Mouse (Mus musculus) hindbrain, embryonic 14.5 days (tissue): ENCODE results near the gene Fgfr2. TPM values are rescaled to one million over a fixed set of nuclear protein-coding genes. Genes with fewer than 3 reads are reported as not detected.

Source experiments
- ATAC-seq: fragments of 200-750 bp; cut with Nextera tagmentation; 2 replicates; pipeline ENCODE4 v1.8.0; 2017; ENCODE audit warnings: moderate number of reproducible peaks, mild to moderate bottlenecking, moderate TSS enrichment, moderate library complexity; ENCODE audit not compliant: low FRiP score
- DNase-seq: peaks from one replicate; pipeline ENCODE4 v3.0.0-alpha.2; 2015; ENCODE audit warnings: low spot score
- H3K27ac ChIP-seq: fragments of 300-500 bp; sonication (generic); 2 replicates; pipeline ENCODE4 v1.5.1; 2014; ENCODE audit warnings: mild to moderate bottlenecking, moderate library complexity
- H3K27me3 ChIP-seq: fragments of 300-500 bp; sonication (generic); 2 replicates; pipeline ENCODE4 v1.6.1; 2014; ENCODE audit warnings: mild to moderate bottlenecking, low read length, mixed read lengths; ENCODE audit not compliant: control insufficient read depth, insufficient read depth
- H3K36me3 ChIP-seq: fragments of 300-500 bp; sonication (generic); replicated peaks from 2 replicates; pipeline ENCODE4 v1.6.1; 2014; ENCODE audit not compliant: control insufficient read depth, insufficient read depth
- H3K4me1 ChIP-seq: fragments of 300-500 bp; sonication (generic); replicated peaks from 2 replicates; pipeline ENCODE4 v1.6.1; 2014; ENCODE audit warnings: antibody characterized with exemption, low read length, mixed read lengths; ENCODE audit not compliant: control insufficient read depth, insufficient read depth
- H3K4me2 ChIP-seq: fragments of 300-500 bp; sonication (generic); replicated peaks from 2 replicates; pipeline ENCODE4 v1.6.1; 2014; ENCODE audit warnings: mild to moderate bottlenecking, moderate library complexity
- H3K4me3 ChIP-seq: fragments of 300-500 bp; sonication (generic); replicated peaks from 2 replicates; pipeline ENCODE4 v1.5.1; 2014; ENCODE audit warnings: mild to moderate bottlenecking, low read length
- H3K9ac ChIP-seq: fragments of 300-500 bp; sonication (generic); 2 replicates; pipeline ENCODE4 v1.6.1; 2014
- H3K9me3 ChIP-seq: fragments of 300-500 bp; sonication (generic); 2 replicates; pipeline ENCODE4 v1.6.1; 2016; ENCODE audit warnings: low read length; ENCODE audit not compliant: control insufficient read depth
- WGBS: fragments of 180-500 bp; shearing (Covaris S2); extraction: QIAGEN DNeasy Blood & Tissue Kit; methylation state at CpG from one replicate; pipeline ENCODE4 v1.1.7; 2014; 5-methylcytosine and 5-hydroxymethylcytosine counted together
- polyA plus RNA-seq: library from polyadenylated mRNA; unstranded; fragments of >200 nt; fragmentation: Nextera tagmentation; extraction: Ambion mirVana; gene quantifications from 2 replicates; pipeline ENCODE4 v1.2.1, GENCODE M21; 2014

The Fgfr2 gene
- polyA plus RNA-seq, 1 experiment from 2014 or later: 43.5 TPM

GRCm38 (mm10) chr7:133155621-133156020 lies 32.5 kb upstream of the Fgfr2 start:
- DNase-seq (no peak), ATAC-seq (no peak)
- no peak overlapping the region for H3K9ac ChIP-seq
- H3K27me3 ChIP-seq: no peaks in the 10 kb centered on the region
- WGBS: 59% methylated on average over 12 of the region's 12 CpGs
- H3K36me3 ChIP-seq: no peaks in the 10 kb centered on the region
- no peak overlapping the region for H3K4me3 ChIP-seq
- H3K9me3 ChIP-seq: no peaks in the 10 kb centered on the region
- no peaks in the 10 kb centered on the region for H3K4me1 ChIP-seq
- no peak overlapping the region for H3K4me2 ChIP-seq
- no peak overlapping the region for H3K27ac ChIP-seq

- no peak overlapping the region for H3K4me3 ChIP-seq
- ATAC-seq (no peak), DNase-seq (no peak)
- no peak overlapping the region for H3K4me2 ChIP-seq
- H3K27me3 ChIP-seq: no peaks in the 10 kb centered on the region
- H3K36me3 ChIP-seq: no peaks in the 10 kb centered on the region
- H3K9ac ChIP-seq: no peak overlapping the region
- no peaks in the 10 kb centered on the region for H3K4me1 ChIP-seq
- no peaks in the 10 kb centered on the region for H3K9me3 ChIP-seq
- no peak overlapping the region for H3K27ac ChIP-seq
- 75% methylated on average over 6 of the region's 6 CpGs for WGBS
These were observed 31.7 kb upstream of the Fgfr2 start for GRCm38 (mm10) chr7:133154846-133155245.

GRCm38 (mm10) chr7:133139689-133140336 lies 16.7 kb upstream of the Fgfr2 start:
- ATAC-seq (no peak), DNase-seq (no peak)
- H3K36me3 ChIP-seq: no peaks in the 10 kb centered on the region
- H3K4me2 ChIP-seq: no peak overlapping the region
- no peaks in the 10 kb centered on the region for H3K9me3 ChIP-seq
- H3K9ac ChIP-seq: no peak overlapping the region
- no peak overlapping the region for H3K27ac ChIP-seq
- 87% methylated on average over 8 of the region's 8 CpGs for WGBS
- H3K4me1 ChIP-seq: no peaks in the 10 kb centered on the region
- H3K4me3 ChIP-seq: no peak overlapping the region
- H3K27me3 ChIP-seq: no peaks in the 10 kb centered on the region

GRCm38 (mm10) chr7:133133552-133133951 lies 10.4 kb upstream of the Fgfr2 start:
- ATAC-seq (no peak), DNase-seq (no peak)
- Histone ChIP-seq H3K9ac (no peak overlapping the region), H3K36me3 (no peaks in the 10 kb centered on the region), H3K4me3 (no peak overlapping the region), H3K27ac (no peak overlapping the region), H3K9me3 (no peaks in the 10 kb centered on the region), H3K27me3 (no peaks in the 10 kb centered on the region), H3K4me2 (no peak overlapping the region), H3K4me1 (no peaks in the 10 kb centered on the region)
- 72% methylated on average over 5 of the region's 5 CpGs for WGBS

GRCm38 (mm10) chr7:133132702-133133101 lies 9.6 kb upstream of the Fgfr2 start:
- no peak for ATAC-seq
- Histone ChIP-seq H3K36me3 (no peaks in the 10 kb centered on the region), H3K4me2 (no peak overlapping the region), H3K27ac (no peak overlapping the region), H3K9ac (no peak overlapping the region), H3K27me3 (no peaks in the 10 kb centered on the region), H3K9me3 (no peaks in the 10 kb centered on the region), H3K4me1 (no peaks in the 10 kb centered on the region), H3K4me3 (no peak overlapping the region)
- WGBS: 92% methylated on average over 5 of the region's 5 CpGs
- no peak for DNase-seq

GRCm38 (mm10) chr7:133124701-133125485 lies 1.7 kb upstream of the Fgfr2 start:
- Histone ChIP-seq H3K4me1 (peaks cover 15% of the 10 kb centered on the region), H3K36me3 (no peaks in the 10 kb centered on the region), H3K9ac (peak overlapping the region; percentile 97), H3K4me3 (peak overlapping the region; percentile 94), H3K9me3 (no peaks in the 10 kb centered on the region), H3K4me2 (peak overlapping the region; percentile 100), H3K27me3 (peaks cover 11% of the 10 kb centered on the region; the same call in 1 of the 2 replicates), H3K27ac (peak overlapping the region; percentile 97; the same call in 1 of the 2 replicates)
- 7% methylated on average over 34 of the region's 34 CpGs for WGBS
- DNase-seq: no peak
- ATAC-seq: no peak

GRCm38 (mm10) chr7:133123999-133124700 lies 1.0 kb upstream of the Fgfr2 start, which contains the start of gene Ctbp2:
Gene Ctbp2, minus strand, starts transcription at chr7:133124354.
- WGBS: under 1% methylated on average over 54 of the region's 59 CpGs

GRCm38 (mm10) chr7:133122379-133123243 lies 539 bp downstream of the Fgfr2 start:
- Histone ChIP-seq H3K36me3 (no peaks in the 10 kb centered on the region), H3K4me2 (peak overlapping the region; percentile 100), H3K9ac (peak overlapping the region; percentile 97), H3K9me3 (no peaks in the 10 kb centered on the region), H3K4me3 (peak overlapping the region; percentile 94), H3K4me1 (peaks cover 30% of the 10 kb centered on the region), H3K27ac (peak overlapping the region; percentile 97), H3K27me3 (peaks cover 11% of the 10 kb centered on the region; the same call in 1 of the 2 replicates)
- ATAC-seq: peak; percentile 4; the same call in 1 of the 2 replicates
- WGBS: under 1% methylated on average over 80 of the region's 102 CpGs
- peak; percentile 57 for DNase-seq

More at GRCm38 (mm10) chr7:133123999-133124700, 1.0 kb upstream of the Fgfr2 start, which contains the start of gene Ctbp2:
- peaks cover 21% of the 10 kb centered on the region for H3K4me1 ChIP-seq
- ATAC-seq (peak; percentile 58), DNase-seq (peak; percentile 55)
- H3K27me3 ChIP-seq: peaks cover 11% of the 10 kb centered on the region; the same call in 1 of the 2 replicates
- no peaks in the 10 kb centered on the region for H3K36me3 ChIP-seq
- peak within 1 kb of the TSS; percentile 97 for H3K27ac ChIP-seq
- H3K9ac ChIP-seq: peak within 1 kb of the TSS; percentile 97
- peak within 1 kb of the TSS; percentile 100 for H3K4me2 ChIP-seq
- H3K9me3 ChIP-seq: no peaks in the 10 kb centered on the region
- peak within 1 kb of the TSS; percentile 94 for H3K4me3 ChIP-seq
